Mouse (Mus musculus) forebrain, embryonic 12.5 days (tissue): ENCODE data around the gene Morn1. TPM values are rescaled to one million over a fixed set of nuclear protein-coding genes. Genes with fewer than 3 reads are reported as not detected.
A peak's percentile ranks its signal among the peaks of the same experiment; 100 is the strongest.

Source experiments
- ATAC-seq: fragments of 200-750 bp; cut with Nextera tagmentation; 2 replicates; pipeline ENCODE4 v1.8.0; 2017; ENCODE audit warnings: moderate TSS enrichment; ENCODE audit not compliant: low FRiP score
- H3K27ac ChIP-seq: fragments of 300-500 bp; sonication (generic); 2 replicates; pipeline ENCODE4 v1.5.1; 2016; ENCODE audit warnings: mild to moderate bottlenecking
- H3K27me3 ChIP-seq: fragments of 300-500 bp; sonication (generic); 2 replicates; pipeline ENCODE4 v1.6.1; 2016; ENCODE audit warnings: mild to moderate bottlenecking
- H3K36me3 ChIP-seq: fragments of 300-500 bp; sonication (generic); replicated peaks from 2 replicates; pipeline ENCODE4 v1.6.1; 2016; ENCODE audit warnings: mild to moderate bottlenecking
- H3K4me1 ChIP-seq: fragments of 300-500 bp; sonication (generic); 2 replicates; pipeline ENCODE4 v1.6.1; 2016
- H3K4me2 ChIP-seq: fragments of 300-500 bp; sonication (generic); 2 replicates; pipeline ENCODE4 v1.6.1; 2016; ENCODE audit warnings: mild to moderate bottlenecking, moderate library complexity
- H3K4me3 ChIP-seq: fragments of 300-500 bp; sonication (generic); replicated peaks from 2 replicates; pipeline ENCODE4 v1.5.1; 2016; ENCODE audit warnings: mild to moderate bottlenecking
- H3K9ac ChIP-seq: fragments of 300-500 bp; sonication (generic); 2 replicates; pipeline ENCODE4 v1.6.1; 2016; ENCODE audit warnings: mild to moderate bottlenecking
- H3K9me3 ChIP-seq: fragments of 300-500 bp; sonication (generic); 2 replicates; pipeline ENCODE4 v1.6.1; 2016
- WGBS: fragments of 180-500 bp; shearing (Covaris S2); methylation state at CpG from one replicate; pipeline ENCODE4 v1.1.7; 2016; 5-methylcytosine and 5-hydroxymethylcytosine counted together
- polyA plus RNA-seq: library from polyadenylated mRNA; unstranded; fragments of >200 nt; fragmentation: Nextera tagmentation; extraction: Ambion mirVana; gene quantifications from 2 replicates; pipeline ENCODE4 v1.2.1, GENCODE M21; 2016

Morn1 gene
- polyA plus RNA-seq, 1 experiment from 2014 or later: 6.9 TPM

DNA sequence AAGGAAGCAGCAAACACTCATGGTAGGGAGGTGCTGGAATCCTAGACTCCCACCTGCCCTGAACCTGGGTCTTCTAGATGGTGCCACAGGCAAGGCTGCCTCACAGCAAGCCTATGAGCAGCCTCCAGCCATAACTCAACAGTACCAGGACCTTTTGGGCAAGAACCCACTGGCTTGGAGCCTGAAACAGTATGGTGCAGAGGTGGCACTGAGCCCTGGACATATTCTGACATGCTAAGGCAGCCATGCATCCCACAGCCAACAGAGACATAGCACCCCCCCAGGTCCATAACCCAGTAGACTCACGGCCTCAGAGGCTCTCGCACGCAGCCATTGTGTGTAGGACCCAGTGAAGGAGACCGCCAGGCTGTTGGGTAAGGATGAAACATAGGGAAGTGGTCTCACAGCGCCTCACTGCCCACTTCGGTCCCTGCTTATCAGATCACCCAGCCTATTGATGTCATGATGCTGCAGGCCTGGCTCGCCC lies 48.4 kb downstream of the Morn1 start:
- H3K4me1 ChIP-seq: peaks cover 43% of the 10 kb centered on the region
- no peak for ATAC-seq
- WGBS: 84% methylated on average over 7 of the region's 7 CpGs
- H3K27ac ChIP-seq: no peak overlapping the region; the same call in 1 of the 2 replicates
- no peaks in the 10 kb centered on the region for H3K9me3 ChIP-seq
- H3K4me2 ChIP-seq: no peak overlapping the region
- no peak overlapping the region for H3K4me3 ChIP-seq
- no peak overlapping the region for H3K9ac ChIP-seq
- H3K27me3 ChIP-seq: no peaks in the 10 kb centered on the region
- no peaks in the 10 kb centered on the region for H3K36me3 ChIP-seq

DNA sequence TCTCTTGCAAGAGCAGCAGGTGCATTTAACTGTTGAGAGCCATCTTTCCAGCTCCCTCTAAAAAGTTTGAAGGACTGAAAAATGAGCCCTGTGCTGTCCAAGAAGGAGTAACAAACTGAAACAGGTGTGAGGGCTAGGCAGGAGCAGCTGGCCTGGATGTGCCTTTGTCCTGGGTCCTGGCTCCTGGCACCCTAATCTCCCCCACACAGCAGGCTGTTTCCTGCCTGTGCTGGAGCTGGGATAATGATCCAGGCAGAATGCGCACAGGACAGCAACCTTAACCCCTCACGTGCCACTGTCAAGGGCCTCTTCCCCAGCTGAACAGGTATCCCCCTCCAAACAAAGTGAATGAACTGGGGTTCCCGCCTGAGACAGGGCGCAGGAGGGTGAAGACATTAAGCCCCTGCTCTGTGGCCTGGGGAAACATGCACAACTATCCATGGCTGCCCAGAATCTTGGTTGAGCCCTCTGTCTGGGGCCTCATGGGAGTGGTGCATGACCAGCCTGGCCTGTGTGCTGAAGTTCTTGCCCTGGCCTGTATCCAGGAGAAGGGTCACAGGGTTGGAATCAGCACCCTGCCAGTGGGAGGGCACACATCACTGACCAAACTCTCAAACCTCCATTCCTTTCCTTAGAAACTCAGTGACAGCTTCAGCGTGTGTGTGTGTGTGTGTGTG lies 49.7 kb downstream of the Morn1 start:
- Histone ChIP-seq H3K4me2 (no peak overlapping the region), H3K4me3 (no peak overlapping the region), H3K9ac (no peak overlapping the region), H3K9me3 (no peaks in the 10 kb centered on the region), H3K4me1 (peaks cover 39% of the 10 kb centered on the region), H3K36me3 (no peaks in the 10 kb centered on the region), H3K27me3 (no peaks in the 10 kb centered on the region), H3K27ac (no peak overlapping the region)
- ATAC-seq: no peak
- 47% methylated on average over 5 of the region's 5 CpGs for WGBS

DNA sequence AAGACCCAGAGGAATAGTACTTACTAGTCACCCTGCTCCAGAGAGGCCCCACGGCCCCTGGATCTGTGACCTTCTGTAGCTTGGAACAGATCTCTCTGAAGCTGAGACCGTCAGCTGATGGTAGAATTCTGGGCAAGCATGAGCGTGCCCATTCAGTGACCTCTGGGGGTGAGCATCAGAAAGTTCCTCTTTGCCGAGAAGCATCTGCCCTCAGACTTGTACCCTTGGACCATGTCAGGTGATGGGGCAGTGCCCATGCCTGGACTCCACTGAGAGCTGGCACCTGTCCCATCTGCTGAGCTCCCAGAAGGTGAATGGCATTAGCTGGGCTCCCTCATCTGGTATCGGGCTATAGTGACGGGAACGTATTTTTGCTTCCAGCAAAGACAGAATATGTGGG lies 51.5 kb downstream of the Morn1 start:
- Histone ChIP-seq H3K9me3 (no peaks in the 10 kb centered on the region), H3K27ac (no peak overlapping the region), H3K4me2 (no peak overlapping the region), H3K4me3 (no peak overlapping the region), H3K9ac (no peak overlapping the region), H3K27me3 (no peaks in the 10 kb centered on the region), H3K4me1 (peaks cover 38% of the 10 kb centered on the region), H3K36me3 (no peaks in the 10 kb centered on the region)
- ATAC-seq: no peak
- 91% methylated on average over 7 of the region's 7 CpGs for WGBS

DNA sequence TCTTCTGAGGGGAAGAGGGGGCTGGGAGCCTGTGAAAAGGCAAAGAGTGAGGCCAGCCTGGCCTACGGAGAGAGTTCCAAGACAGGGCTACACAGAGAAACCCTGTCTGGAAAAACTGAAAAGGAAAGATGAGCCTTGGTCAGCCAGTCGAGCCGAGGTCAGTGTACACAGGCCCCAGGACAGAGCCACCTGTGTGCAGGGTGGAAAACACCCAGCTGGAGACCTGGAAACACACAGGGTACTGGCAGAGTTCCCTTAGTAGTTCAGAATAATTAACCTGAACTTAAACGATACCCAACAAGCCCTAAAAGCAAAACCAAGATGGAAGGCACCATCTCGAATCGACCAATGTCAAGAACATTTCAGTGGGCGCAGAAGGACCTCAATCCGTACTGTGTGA lies 52.1 kb downstream of the Morn1 start:
- Histone ChIP-seq H3K4me2 (no peak overlapping the region), H3K4me3 (no peak overlapping the region), H3K36me3 (no peaks in the 10 kb centered on the region), H3K4me1 (peaks cover 36% of the 10 kb centered on the region), H3K27ac (no peak overlapping the region), H3K9ac (no peak overlapping the region), H3K27me3 (no peaks in the 10 kb centered on the region), H3K9me3 (no peaks in the 10 kb centered on the region)
- no peak for ATAC-seq
- 89% methylated on average over 8 of the region's 8 CpGs for WGBS

DNA sequence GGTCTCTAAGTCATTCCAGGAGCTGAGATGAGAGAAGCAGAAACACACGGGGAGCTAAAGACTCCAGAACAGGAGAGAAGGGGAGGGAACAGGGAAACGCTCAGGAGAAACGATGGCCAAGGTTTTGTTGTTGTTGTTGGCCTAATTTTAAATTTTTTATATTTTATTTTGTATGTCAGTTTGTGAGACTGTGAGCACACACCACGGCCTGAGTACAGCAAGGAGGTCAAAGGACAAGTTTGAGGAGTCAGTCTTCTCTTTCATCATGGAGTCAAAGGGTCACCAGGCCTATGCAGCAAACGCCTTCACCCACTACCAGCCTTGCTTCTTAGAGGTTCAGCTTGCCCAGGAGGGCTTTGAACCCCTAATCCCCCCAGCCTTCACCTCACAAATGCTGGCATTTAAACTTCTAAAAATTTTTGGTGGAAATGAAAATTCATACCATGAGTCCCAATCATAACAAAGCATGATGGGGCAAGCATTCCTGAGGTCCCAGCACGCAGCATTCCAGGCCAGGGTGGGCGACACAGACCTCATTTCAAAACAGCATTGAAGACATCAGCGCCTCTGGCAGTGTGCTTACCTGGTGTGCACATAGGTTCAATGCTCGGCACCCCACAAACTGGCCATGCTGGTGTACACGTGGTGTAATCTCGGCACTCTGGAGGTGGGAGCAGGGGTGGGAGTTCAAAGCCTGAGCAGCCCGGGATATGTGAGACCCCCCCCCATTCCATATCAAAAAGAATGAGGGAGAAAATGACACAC lies 53.1 kb downstream of the Morn1 start:
- WGBS: 84% methylated on average over 12 of the region's 12 CpGs
- no peak overlapping the region for H3K27ac ChIP-seq

DNA sequence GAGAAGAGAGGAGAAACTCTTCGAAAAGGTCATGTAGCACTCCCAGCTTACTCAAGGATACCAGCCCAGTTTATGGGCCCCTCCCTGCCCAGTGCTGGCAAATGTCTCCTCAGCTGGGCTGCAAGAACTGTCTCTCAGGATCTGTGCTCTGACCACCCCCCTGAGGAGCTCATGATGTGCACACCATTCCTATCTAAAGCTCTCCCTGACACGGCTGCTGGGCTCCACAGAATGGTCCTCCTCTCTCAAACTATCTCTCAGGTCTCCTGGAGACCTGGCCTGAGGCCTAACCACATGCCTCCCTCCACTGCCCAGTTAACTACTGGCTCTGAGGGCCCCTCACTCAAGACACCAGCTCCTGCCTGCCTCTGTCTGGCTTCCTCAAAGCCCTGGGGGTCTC lies 53.8 kb downstream of the Morn1 start:
- 88% methylated on average over 2 of the region's 2 CpGs for WGBS
- ATAC-seq: no peak
- no peaks in the 10 kb centered on the region for H3K27me3 ChIP-seq
- peaks cover 36% of the 10 kb centered on the region for H3K4me1 ChIP-seq
- no peak overlapping the region for H3K4me2 ChIP-seq
- H3K36me3 ChIP-seq: no peaks in the 10 kb centered on the region
- no peaks in the 10 kb centered on the region for H3K9me3 ChIP-seq
- no peak overlapping the region for H3K9ac ChIP-seq
- H3K4me3 ChIP-seq: no peak overlapping the region
- no peak overlapping the region for H3K27ac ChIP-seq

More for the DNA sequence above, 53.1 kb downstream of the Morn1 start:
- no peak overlapping the region for H3K4me3 ChIP-seq
- no peaks in the 10 kb centered on the region for H3K36me3 ChIP-seq
- no peaks in the 10 kb centered on the region for H3K27me3 ChIP-seq
- H3K4me1 ChIP-seq: peaks cover 36% of the 10 kb centered on the region
- H3K9ac ChIP-seq: no peak overlapping the region
- no peak overlapping the region for H3K4me2 ChIP-seq
- no peaks in the 10 kb centered on the region for H3K9me3 ChIP-seq
- no peak for ATAC-seq

DNA sequence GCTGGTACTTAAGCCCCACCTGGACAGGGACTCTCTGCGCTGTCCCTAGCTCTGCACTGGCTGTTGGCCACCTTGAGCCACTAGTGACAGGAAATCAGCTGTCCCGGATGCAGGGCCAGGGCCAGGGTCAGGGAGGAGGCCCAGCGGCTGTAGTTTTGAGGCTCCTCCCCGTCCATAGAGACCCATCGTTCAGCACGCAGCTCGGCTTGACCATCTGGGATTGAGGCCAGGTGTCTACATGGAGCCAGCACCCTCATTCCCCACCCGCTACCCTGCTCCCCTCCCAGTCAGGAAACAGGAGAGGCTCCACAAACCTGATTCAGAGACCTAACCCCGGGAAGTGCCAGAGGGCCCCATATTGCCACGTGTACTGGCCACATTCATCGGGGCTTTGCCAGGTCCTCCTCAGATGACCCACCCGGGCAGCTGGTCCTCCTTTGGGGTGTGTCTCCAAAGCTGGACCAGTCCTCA lies 54.5 kb downstream of the Morn1 start:
- Histone ChIP-seq H3K27ac (no peak overlapping the region), H3K27me3 (no peaks in the 10 kb centered on the region), H3K4me2 (no peak overlapping the region), H3K36me3 (no peaks in the 10 kb centered on the region), H3K9me3 (no peaks in the 10 kb centered on the region), H3K4me3 (no peak overlapping the region), H3K9ac (no peak overlapping the region), H3K4me1 (peaks cover 30% of the 10 kb centered on the region)
- 83% methylated on average over 12 of the region's 12 CpGs for WGBS
- no peak for ATAC-seq

DNA sequence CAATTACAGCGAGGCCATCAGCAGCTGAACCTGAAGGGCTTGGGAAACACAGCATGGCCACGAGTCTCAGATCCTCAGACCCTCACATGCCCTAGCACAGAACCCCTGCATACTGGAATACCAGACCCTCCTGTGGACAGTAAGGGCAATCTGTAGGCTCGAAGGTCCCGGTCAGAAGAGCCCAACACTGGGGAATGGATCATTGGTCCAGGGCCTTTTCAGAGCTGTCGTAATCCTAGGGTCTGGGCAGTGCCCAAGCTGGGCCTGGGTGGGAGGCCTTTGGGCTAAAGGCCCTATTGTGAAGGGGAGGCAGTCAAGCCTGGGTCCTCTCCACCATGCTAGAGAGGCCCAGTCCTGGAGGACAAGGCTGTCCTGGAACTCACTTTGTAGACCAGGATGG lies 56.5 kb downstream of the Morn1 start:
- 92% methylated on average over 5 of the region's 5 CpGs for WGBS
- Histone ChIP-seq H3K27me3 (peaks cover under 1% of the 10 kb centered on the region; the same call in 1 of the 2 replicates), H3K27ac (no peak overlapping the region), H3K9me3 (no peaks in the 10 kb centered on the region), H3K4me3 (no peak overlapping the region), H3K4me1 (peaks cover 30% of the 10 kb centered on the region), H3K36me3 (no peaks in the 10 kb centered on the region), H3K4me2 (no peak overlapping the region), H3K9ac (no peak overlapping the region)
- ATAC-seq: no peak

DNA sequence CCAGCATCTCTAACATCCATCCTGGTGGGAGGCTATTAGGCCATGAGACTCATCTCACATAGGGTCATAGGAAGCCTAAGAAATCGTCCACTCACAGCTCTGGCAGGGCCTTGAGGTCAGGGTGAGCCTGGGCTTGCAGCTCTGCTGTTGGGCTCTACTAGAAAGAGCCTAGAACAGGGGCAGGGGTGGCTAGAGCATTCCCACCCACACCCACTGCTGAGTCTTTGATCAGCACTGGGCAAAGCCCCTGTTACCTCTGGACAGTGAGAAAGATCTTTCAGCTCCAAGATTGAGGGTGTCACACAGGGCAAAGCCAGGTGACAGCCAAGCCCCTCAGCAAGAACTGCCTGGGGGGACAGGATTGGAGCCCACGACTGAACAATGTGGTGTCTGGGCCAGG lies 57.0 kb downstream of the Morn1 start:
- Histone ChIP-seq H3K4me3 (no peak overlapping the region), H3K27ac (peak overlapping the region; percentile 82), H3K9me3 (no peaks in the 10 kb centered on the region), H3K27me3 (peaks cover 4% of the 10 kb centered on the region; the same call in 1 of the 2 replicates), H3K9ac (0 out of 2 replicates have a peak overlapping the region, but pooled peaks have one; percentile 33), H3K36me3 (no peaks in the 10 kb centered on the region), H3K4me1 (peaks cover 30% of the 10 kb centered on the region), H3K4me2 (no peak overlapping the region)
- ATAC-seq: no peak
- WGBS: 48% methylated on average over 2 of the region's 2 CpGs

DNA sequence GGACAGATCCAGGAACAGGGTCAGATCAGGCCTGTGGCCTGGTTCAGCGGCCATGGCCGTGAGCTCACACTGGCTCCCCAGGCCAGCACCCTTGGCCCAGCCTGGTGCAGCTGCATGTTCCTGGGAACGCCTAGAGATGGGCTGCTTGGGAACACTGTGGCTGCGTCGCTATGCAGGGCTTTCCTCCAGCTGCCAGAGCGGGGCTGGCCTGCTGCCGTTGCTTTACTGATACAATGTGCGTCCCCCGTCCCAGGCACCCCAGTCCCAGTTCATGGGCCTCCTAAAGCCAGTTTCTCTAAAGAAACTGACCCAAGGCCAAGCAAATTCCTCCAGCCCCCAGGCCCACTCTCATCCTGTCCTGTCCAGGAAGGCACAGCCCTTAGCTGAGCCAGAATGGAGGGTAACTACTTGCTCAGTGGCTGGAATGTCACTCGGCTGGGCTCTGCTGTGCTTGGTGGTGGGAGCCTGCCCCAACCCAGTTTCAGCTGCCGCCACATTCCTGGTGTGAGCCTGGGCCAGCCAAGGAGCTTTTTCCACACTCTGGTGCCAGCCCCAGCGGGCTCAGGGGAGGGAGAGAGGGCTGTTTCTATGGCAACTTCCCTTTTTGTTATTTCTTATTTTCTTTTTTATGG lies 57.6 kb downstream of the Morn1 start:
- Histone ChIP-seq H3K27ac (peak overlapping the region; percentile 82), H3K9ac (peak overlapping the region; percentile 33), H3K27me3 (peaks cover 8% of the 10 kb centered on the region; the same call in 1 of the 2 replicates), H3K9me3 (no peaks in the 10 kb centered on the region), H3K36me3 (no peaks in the 10 kb centered on the region), H3K4me1 (peaks cover 30% of the 10 kb centered on the region), H3K4me3 (no peak overlapping the region), H3K4me2 (no peak overlapping the region)
- ATAC-seq: peak; percentile 75
- WGBS: 45% methylated on average over 12 of the region's 12 CpGs

DNA sequence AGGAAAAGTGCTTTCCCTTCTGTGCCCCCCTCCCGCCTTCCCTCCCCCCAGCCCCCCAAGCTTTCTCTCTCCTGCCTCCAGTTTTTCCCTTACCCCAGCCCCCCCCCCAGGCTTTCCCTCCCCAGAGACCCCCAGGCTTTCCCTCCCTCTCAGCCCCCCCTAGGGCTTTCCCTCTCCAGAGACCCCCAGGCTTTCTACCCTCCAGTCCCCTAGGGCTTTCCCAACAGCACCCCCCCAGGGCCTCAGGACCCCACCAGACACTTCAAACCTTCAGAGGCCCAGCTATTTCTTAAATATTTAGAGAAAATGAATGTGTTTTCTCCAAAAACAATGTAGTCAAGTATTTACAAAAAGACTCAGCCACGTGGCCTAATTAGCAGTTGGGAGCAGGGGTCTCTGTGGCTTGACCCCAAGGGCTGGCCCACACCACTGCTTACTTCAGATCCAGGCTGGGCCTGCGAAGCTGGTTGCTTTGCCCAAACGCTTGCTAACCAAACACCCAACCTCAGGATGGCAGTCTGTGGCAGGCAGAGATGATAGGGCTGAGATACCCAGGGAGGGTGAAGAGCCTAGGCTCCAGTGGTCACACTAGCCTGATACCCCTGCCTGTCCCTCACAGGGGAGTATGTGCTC lies 58.3 kb downstream of the Morn1 start:
- H3K4me1 ChIP-seq: peaks cover 30% of the 10 kb centered on the region
- no peaks in the 10 kb centered on the region for H3K36me3 ChIP-seq
- peaks cover 15% of the 10 kb centered on the region; the same call in 1 of the 2 replicates for H3K27me3 ChIP-seq
- peak overlapping the region; percentile 17; the same call in 1 of the 2 replicates for H3K9ac ChIP-seq
- peak overlapping the region; percentile 82 for H3K27ac ChIP-seq
- no peak for ATAC-seq
- no peaks in the 10 kb centered on the region for H3K9me3 ChIP-seq
- WGBS: 39% methylated on average over 4 of the region's 4 CpGs
- H3K4me3 ChIP-seq: no peak overlapping the region
- no peak overlapping the region for H3K4me2 ChIP-seq
